Mouse (Mus musculus): ENCODE data around the gene Nav3.

DNA sequence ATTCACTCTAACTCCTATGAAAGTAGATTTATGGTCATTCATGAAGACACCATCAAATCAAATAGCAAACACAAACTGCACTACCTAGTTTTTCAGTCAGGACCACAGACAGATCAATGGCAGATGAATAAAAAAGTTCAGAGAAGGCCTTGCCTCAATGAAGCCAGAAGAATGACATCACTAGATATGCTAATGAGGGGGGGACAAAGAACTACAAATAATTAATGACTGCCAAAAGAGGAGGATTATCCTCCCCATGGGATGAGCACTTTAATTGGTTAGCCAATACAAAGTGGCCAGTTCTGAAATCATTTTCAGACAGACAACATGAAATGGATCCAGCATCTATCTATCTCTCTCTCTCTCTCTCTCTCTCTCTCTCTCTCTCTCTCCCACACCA is 652.6 kb downstream of the Nav3 start:
- TF ChIP-seq CTCF (IDR thresholded peaks at IDR 0.05; ENCODE audit: low read depth) (no peak), EP300 (IDR thresholded peaks at IDR 0.05; ENCODE audit: low read depth) (no peak)
